Mouse (Mus musculus) lung, embryonic 14.5 days (tissue): ENCODE data around the gene Cdc14b. TPM values are rescaled to one million over a fixed set of nuclear protein-coding genes. Genes with fewer than 3 reads are reported as not detected.
A peak's percentile ranks its signal among the peaks of the same experiment; 100 is the strongest.
"Not testable (repeated sequence)": the region's sequence is repeated elsewhere in the genome, so short reads cannot be mapped to it uniquely, and the experiment has no call there.

Experiments
- ATAC-seq: fragments of 200-750 bp; cut with Nextera tagmentation; 2 replicates; pipeline ENCODE4 v1.8.0; 2017; ENCODE audit warnings: mild to moderate bottlenecking, moderate TSS enrichment, moderate library complexity; ENCODE audit not compliant: insufficient read depth
- DNase-seq: peaks from one replicate; pipeline ENCODE4 v3.0.0-alpha.2; 2015
- H3K27ac ChIP-seq: fragments of 300-500 bp; sonication (generic); 2 replicates; pipeline ENCODE4 v1.5.1; 2014; ENCODE audit warnings: low read depth, mild to moderate bottlenecking, moderate library complexity
- H3K27me3 ChIP-seq: fragments of 300-500 bp; sonication (generic); 2 replicates; pipeline ENCODE4 v1.6.1; 2014; ENCODE audit warnings: low read length, control low read depth; ENCODE audit not compliant: insufficient read depth
- H3K36me3 ChIP-seq: fragments of 300-500 bp; sonication (generic); 2 replicates; pipeline ENCODE4 v1.6.1; 2014; ENCODE audit warnings: control low read depth; ENCODE audit not compliant: insufficient read depth
- H3K4me1 ChIP-seq: fragments of 300-500 bp; sonication (generic); 2 replicates; pipeline ENCODE4 v1.6.1; 2014; ENCODE audit warnings: antibody characterized with exemption, control low read depth; ENCODE audit not compliant: insufficient read depth
- H3K4me2 ChIP-seq: fragments of 300-500 bp; sonication (generic); 2 replicates; pipeline ENCODE4 v1.6.1; 2014; ENCODE audit warnings: mild to moderate bottlenecking
- H3K4me3 ChIP-seq: fragments of 300-500 bp; sonication (generic); 2 replicates; pipeline ENCODE4 v1.5.1; 2014; ENCODE audit warnings: low read depth, low read length
- H3K9ac ChIP-seq: fragments of 300-500 bp; sonication (generic); 2 replicates; pipeline ENCODE4 v1.6.1; 2014
- H3K9me3 ChIP-seq: fragments of 300-500 bp; sonication (generic); 2 replicates; pipeline ENCODE4 v1.6.1; 2016; ENCODE audit warnings: low read depth, low read length, control low read depth
- CTCF ChIP-seq: IDR thresholded peaks from 2 replicates; pipeline ENCODE4 v1.5.1; 2016; ENCODE audit warnings: antibody characterized with exemption, low read depth
- WGBS: fragments of 180-500 bp; shearing (Covaris S2); extraction: QIAGEN DNeasy Blood & Tissue Kit; methylation state at CpG from one replicate; pipeline ENCODE4 v1.1.7; 2014; 5-methylcytosine and 5-hydroxymethylcytosine counted together
- polyA plus RNA-seq: library from polyadenylated mRNA; unstranded; fragments of >200 nt; fragmentation: Nextera tagmentation; extraction: Ambion mirVana; gene quantifications from 2 replicates; pipeline ENCODE4 v1.2.1, GENCODE M21; 2014

Gene Cdc14b
- polyA plus RNA-seq, 1 experiment from 2014 or later: 20.3 TPM

DNA sequence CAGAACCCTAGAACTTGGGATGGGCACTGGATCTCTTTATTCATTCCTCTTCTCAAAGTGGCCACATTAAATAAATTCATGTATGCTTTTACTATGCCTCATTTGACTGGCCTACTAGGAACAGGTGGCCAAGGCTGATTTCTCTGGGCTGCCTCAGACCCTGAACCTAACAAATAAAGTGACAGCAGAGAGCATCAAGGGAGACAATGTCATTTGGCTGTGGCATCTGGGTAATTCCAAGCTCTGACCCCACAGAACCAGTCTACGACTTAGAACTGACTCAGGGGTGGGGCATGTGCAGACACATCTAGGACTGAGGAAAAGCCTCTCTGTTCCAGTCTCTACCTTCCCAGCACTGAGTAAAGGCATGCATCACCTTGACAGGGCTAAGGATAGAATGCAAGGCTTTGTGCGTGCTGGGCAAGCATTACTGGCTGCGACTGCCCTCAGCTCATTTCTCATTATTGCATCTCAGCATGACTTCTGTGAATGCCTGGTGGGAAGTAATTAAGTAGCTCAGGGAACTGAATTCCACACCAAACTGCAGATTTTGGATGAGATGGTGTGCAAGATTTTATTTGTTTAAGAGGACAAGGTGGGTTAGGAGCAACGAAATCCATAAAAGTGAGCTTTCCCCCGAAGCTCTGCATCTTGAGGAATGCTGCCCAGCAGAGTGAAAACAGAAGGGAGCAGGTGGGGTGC is 17.1 kb downstream of the Cdc14b start:
- Histone ChIP-seq H3K36me3 (no peaks in the 10 kb centered on the region), H3K9me3 (no peaks in the 10 kb centered on the region), H3K4me2 (no peak overlapping the region), H3K27ac (no peak overlapping the region), H3K4me3 (no peak overlapping the region), H3K4me1 (no peaks in the 10 kb centered on the region), H3K9ac (no peak overlapping the region), H3K27me3 (no peaks in the 10 kb centered on the region)
- WGBS: 49% methylated on average over 5 of the region's 5 CpGs
- DNase-seq (no peak), ATAC-seq (no peak)
- TF ChIP-seq CTCF: no peak

DNA sequence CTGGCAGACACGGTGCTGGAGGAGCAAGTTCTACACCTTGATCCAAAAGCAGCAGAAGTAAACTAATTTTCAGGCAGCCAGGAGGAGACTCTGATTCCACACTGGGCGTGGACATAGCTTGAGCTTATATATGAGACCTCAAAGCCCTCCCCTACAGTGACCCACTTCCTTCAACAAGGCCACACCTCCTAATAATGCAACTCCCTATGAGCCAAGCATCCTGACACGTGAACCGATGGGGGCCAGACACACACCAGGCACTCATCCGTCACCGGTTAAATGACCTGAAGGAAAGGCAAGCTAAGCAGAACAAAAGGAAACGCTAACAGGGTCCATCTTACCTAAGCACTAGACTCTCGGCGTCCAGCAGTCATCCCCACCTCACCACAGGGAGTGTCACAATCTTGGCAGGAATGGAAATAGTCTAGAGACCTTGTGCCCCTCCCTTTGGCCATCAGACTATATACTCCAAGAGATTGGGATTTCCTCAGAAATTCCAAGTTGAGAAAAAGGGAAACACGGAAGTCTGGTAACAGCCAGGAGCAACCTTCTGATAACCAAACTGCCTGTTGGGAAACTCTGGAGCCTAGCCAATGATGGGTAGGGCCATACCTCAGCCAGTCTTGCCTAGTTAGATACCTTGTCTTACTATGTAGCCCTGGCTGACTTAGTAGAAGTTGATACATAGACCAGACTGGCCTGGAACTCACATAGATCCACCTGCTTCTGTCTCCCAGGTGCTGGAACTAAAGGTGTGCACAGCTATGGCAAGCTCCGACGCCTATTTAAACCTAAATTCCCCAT is 17.9 kb downstream of the Cdc14b start:
- H3K9me3 ChIP-seq: no peaks in the 10 kb centered on the region

DNA sequence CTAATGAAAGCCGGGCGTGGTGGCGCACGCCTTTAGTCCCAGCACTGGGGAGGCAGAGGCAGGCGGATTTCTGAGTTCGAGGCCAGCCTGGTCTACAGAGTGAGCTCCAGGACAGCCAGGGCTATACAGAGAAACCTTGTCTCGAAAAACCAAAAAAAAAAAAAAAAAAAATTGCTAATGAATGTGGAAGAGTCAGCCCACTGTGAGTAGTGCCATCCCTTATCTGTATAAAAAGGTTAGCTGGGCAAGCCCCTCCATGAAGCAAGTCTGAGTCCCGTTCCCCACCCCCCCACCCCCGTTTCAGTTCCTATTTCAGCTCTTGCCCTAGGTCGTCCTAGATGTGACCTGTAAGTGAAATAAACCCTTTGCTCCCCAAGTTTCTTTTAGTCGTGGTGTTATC is 20.9 kb downstream of the Cdc14b start:
- not testable (repeated sequence) for H3K9ac ChIP-seq, DNase-seq, H3K4me3 ChIP-seq, H3K4me2 ChIP-seq, ATAC-seq, H3K4me1 ChIP-seq, H3K36me3 ChIP-seq, H3K27ac ChIP-seq, H3K9me3 ChIP-seq, H3K27me3 ChIP-seq
- WGBS: 71% methylated on average over 10 of the region's 11 CpGs

More for the DNA sequence above, 17.9 kb downstream of the Cdc14b start:
- Histone ChIP-seq H3K27ac (no peak overlapping the region), H3K4me3 (no peak overlapping the region), H3K9ac (no peak overlapping the region), H3K4me2 (no peak overlapping the region), H3K4me1 (no peaks in the 10 kb centered on the region), H3K36me3 (no peaks in the 10 kb centered on the region), H3K27me3 (no peaks in the 10 kb centered on the region)
- no peak for TF ChIP-seq CTCF
- DNase-seq: no peak
- WGBS: 77% methylated on average over 12 of the region's 12 CpGs
- no peak for ATAC-seq

DNA sequence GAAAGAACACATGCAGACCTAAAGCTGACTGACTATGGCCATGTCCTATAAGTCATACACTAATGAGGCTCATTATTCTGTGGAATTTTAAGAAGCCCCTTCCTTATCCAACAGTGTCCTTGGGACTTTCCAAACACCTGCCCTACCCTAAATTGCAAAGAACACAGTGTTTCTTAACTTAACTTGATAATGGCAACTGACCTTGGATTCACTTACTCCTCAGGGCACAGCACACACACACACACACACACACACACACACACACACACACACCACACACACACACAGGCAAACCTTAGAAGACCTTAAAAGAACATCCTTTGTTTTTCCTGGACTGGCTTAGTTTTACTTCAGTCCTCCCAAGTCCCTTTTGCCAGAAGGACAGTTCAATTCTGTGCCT is 21.4 kb downstream of the Cdc14b start:
- Histone ChIP-seq H3K27me3 (no peaks in the 10 kb centered on the region), H3K4me3 (no peak overlapping the region), H3K36me3 (no peaks in the 10 kb centered on the region), H3K9ac (no peak overlapping the region), H3K4me2 (no peak overlapping the region), H3K4me1 (no peaks in the 10 kb centered on the region), H3K9me3 (no peaks in the 10 kb centered on the region), H3K27ac (no peak overlapping the region)
- TF ChIP-seq CTCF: no peak
- ATAC-seq (no peak), DNase-seq (no peak)

DNA sequence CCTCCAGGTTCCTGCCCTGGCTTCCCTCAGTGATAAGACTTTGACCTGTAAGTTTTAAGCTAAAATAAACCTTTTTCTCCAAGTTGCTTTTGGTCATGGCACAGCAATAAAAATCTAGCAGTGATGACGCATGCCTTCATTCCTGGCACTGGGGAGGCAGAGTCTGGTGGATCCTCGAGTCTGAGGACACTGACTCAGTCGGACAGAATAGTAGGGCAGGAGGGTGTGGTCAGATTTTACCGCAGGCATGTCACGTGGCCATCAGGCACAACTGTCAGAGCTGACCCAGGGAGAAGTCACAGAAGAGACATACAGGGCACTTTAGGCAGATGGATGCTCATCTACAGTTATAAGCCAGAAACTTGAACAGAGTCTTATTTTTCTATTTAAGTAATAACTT is 22.9 kb downstream of the Cdc14b start:
- ATAC-seq (no peak), DNase-seq (no peak)
- no peak for TF ChIP-seq CTCF

DNA sequence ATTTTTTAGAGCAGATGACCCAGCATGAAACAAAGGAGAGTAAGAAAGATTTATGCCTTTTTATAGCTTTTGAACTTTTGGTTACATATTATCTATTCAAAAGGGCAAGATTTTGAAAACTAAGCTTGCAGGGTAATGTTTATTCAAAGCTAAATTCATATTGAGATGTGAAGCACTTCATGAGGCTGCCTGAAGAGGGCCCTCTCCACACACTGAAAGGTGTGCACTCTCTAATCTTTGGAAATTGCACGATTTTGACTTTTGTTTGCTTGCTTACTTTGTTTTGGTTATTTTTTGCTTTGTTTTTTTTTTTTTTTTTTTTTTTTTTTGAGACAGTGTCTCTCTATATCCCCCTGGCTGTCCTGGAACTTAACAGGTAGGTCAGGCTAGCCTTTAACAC is 24.7 kb downstream of the Cdc14b start:
- WGBS: 24% methylated on average over 1 of the region's 1 CpGs
- H3K27me3 ChIP-seq: no peaks in the 10 kb centered on the region
- H3K27ac ChIP-seq: no peak overlapping the region
- H3K4me3 ChIP-seq: no peak overlapping the region
- DNase-seq: peak; percentile 48
- no peaks in the 10 kb centered on the region for H3K36me3 ChIP-seq
- peak; percentile 49 for TF ChIP-seq CTCF
- H3K9me3 ChIP-seq: no peaks in the 10 kb centered on the region
- H3K9ac ChIP-seq: no peak overlapping the region
- ATAC-seq: no peak
- no peak overlapping the region for H3K4me2 ChIP-seq
- no peaks in the 10 kb centered on the region for H3K4me1 ChIP-seq

More for the DNA sequence above, 22.9 kb downstream of the Cdc14b start:
- Histone ChIP-seq H3K27me3 (no peaks in the 10 kb centered on the region), H3K9me3 (no peaks in the 10 kb centered on the region), H3K4me3 (no peak overlapping the region), H3K4me2 (no peak overlapping the region), H3K27ac (no peak overlapping the region), H3K36me3 (no peaks in the 10 kb centered on the region), H3K4me1 (no peaks in the 10 kb centered on the region), H3K9ac (no peak overlapping the region)
- WGBS: 56% methylated on average over 5 of the region's 5 CpGs

DNA sequence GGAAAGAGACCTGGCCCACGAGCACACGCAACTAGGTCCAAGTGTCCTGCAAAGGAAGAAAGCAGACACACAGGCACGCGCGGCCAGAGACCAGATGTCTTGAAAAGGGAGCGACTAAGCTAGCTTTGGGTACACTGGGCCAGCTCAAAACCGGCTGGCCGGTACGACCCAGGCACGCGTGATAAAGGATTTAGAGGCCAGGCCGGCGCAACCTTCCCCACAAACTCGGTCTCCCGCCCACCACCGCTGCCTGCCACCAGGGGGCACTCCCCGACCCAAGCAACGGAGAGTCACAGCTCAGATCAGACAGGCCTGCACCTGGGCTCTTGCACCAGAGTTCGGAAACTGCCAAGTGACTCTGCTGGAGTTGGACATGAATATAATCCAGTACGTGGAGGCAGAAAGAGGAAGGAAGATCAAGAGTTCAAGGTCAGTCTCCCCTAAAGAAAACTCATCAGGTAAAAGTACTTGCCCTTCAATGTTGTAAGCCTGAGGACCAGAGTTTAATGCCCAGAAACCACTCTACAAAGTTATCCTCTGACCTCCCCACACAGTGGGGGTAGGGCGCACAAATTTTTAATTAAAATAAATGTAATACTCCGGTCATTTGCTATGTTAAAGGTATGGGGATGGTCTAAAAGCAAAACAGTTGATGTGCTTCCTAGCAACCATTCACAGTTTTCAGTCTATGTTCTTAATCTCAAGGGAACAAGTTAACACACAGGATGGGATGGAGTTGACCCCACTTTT is 26.1 kb downstream of the Cdc14b start:
- peak overlapping the region; percentile 69 for H3K9ac ChIP-seq
- H3K36me3 ChIP-seq: no peaks in the 10 kb centered on the region
- peak; percentile 87 for DNase-seq
- H3K4me2 ChIP-seq: peak overlapping the region; percentile 98
- H3K4me3 ChIP-seq: peak overlapping the region; percentile 65
- H3K27ac ChIP-seq: peak overlapping the region; percentile 24; the same call in 1 of the 2 replicates
- H3K4me1 ChIP-seq: no peaks in the 10 kb centered on the region
- H3K27me3 ChIP-seq: no peaks in the 10 kb centered on the region
- H3K9me3 ChIP-seq: no peaks in the 10 kb centered on the region
- peak; percentile 97 for TF ChIP-seq CTCF
- 7% methylated on average over 22 of the region's 22 CpGs for WGBS
- peak; percentile 84 for ATAC-seq
